In the genomic region with DNA sequence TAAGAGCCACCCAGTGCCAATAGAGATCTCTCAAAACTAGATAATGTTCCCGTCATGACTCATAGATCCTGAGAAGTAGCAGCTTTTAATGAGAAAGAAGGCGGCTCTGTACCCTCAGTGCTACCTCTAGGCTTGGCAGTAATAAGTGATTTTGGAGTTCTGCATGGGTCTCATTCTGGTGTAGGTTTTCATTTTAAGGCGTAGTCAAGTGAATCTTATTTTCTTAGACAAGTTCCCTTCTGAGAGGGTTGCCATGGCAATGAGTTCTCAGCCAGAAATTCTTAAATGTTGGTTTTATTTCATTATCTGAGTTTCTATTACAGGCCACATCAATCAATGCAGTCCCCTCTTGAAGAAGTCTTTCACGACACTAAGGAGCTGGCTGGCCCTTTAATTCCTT, we compare ENCODE assay signal across 20 mouse cellular contexts.
DNase-seq lines count a peak whose midpoint lies in the region; ATAC-seq and TF ChIP-seq lines count a peak whose summit lies in the region.
"Had no signal": no experiment of that assay in that cellular context is flagged by ENCODE, and none has a peak within 500 bp of the region (broad histone marks: within the 10 kb centered on the region; RNA-seq: fewer than 3 reads in every experiment).

No protein-coding gene starts in this region.

- no peaks in the 10 kb centered on the region for H3K4me1 ChIP-seq in hindbrain, postnatal 0 days (ENCODE audit: insufficient read depth, low read length)
- no peaks in the 10 kb centered on the region for H3K4me1 ChIP-seq in hindbrain, embryonic 14.5 days (replicated peaks; ENCODE audit: control insufficient read depth, insufficient read depth, low read length)
- H3K4me1 ChIP-seq in midbrain, postnatal 0 days (ENCODE audit: insufficient read depth, low read length) = no peaks in the 10 kb centered on the region
- no peaks in the 10 kb centered on the region for H3K4me1 ChIP-seq in midbrain, embryonic 11.5 days (ENCODE audit: control insufficient read depth, insufficient read depth, low read length)
- H3K4me1 ChIP-seq: forebrain, embryonic 15.5 days; heart, embryonic 15.5 days; hindbrain, embryonic 12.5 days; limb, embryonic 12.5 days; megakaryocyte, embryonic 14.5 days had no signal

- no peak for ATAC-seq in hindbrain, postnatal 0 days
- no peak for ATAC-seq in hindbrain, embryonic 14.5 days (ENCODE audit: low FRiP score)
- ATAC-seq in midbrain, postnatal 0 days (ENCODE audit: low FRiP score) = no peak
- no peak for ATAC-seq in midbrain, embryonic 11.5 days (ENCODE audit: low FRiP score)
- ATAC-seq: forebrain, embryonic 15.5 days; intestine, postnatal 0 days; lung, postnatal 0 days had no signal

- H3K9me3 ChIP-seq in hindbrain, postnatal 0 days (ENCODE audit: low read length) = no peaks in the 10 kb centered on the region
- no peaks in the 10 kb centered on the region for H3K9me3 ChIP-seq in hindbrain, embryonic 14.5 days (ENCODE audit: control insufficient read depth, low read length)
- no peaks in the 10 kb centered on the region for H3K9me3 ChIP-seq in midbrain, postnatal 0 days (ENCODE audit: low read length)
- no peaks in the 10 kb centered on the region for H3K9me3 ChIP-seq in midbrain, embryonic 11.5 days (ENCODE audit: control insufficient read depth, low read length)
- H3K9me3 ChIP-seq: forebrain, embryonic 15.5 days; heart, embryonic 15.5 days; hindbrain, embryonic 12.5 days; limb, embryonic 12.5 days; megakaryocyte, embryonic 14.5 days had no signal

- no peak overlapping the region for H3K4me3 ChIP-seq in hindbrain, postnatal 0 days (ENCODE audit: low read length)
- H3K4me3 ChIP-seq in hindbrain, embryonic 14.5 days (replicated peaks; ENCODE audit: low read length) = no peak overlapping the region
- H3K4me3 ChIP-seq in midbrain, postnatal 0 days (ENCODE audit: low read depth, low read length) = no peak overlapping the region
- no peak overlapping the region for H3K4me3 ChIP-seq in midbrain, embryonic 11.5 days (ENCODE audit: low read depth, low read length)
- H3K4me3 ChIP-seq: forebrain, embryonic 15.5 days; heart, embryonic 15.5 days; hindbrain, embryonic 12.5 days; limb, embryonic 12.5 days; megakaryocyte, embryonic 14.5 days; myocyte had no signal

- DNase-seq in hindbrain, postnatal 0 days (ENCODE audit: low spot score) = peak; percentile 23
- DNase-seq in hindbrain, embryonic 14.5 days (ENCODE audit: low spot score) = no peak
- DNase-seq in midbrain, postnatal 0 days (ENCODE audit: low spot score) = peak; percentile 38
- DNase-seq in midbrain, embryonic 11.5 days (ENCODE audit: low spot score, missing footprints) = no peak
- peak; percentile 16 for DNase-seq in layer of hippocampus, adult 9-10 months (ENCODE audit: low spot score)
- DNase-seq in telencephalon, adult 2 months (ENCODE audit: low read depth, low spot score) = peak; percentile 72
- DNase-seq in gastrocnemius, postnatal 25 days = no peak
- DNase-seq: adrenal gland, adult 2 months; cerebellum, adult 8-10 months; kidney, postnatal 36 days had no signal

- H3K9ac ChIP-seq in hindbrain, postnatal 0 days (replicated peaks; ENCODE audit: low read length) = no peak overlapping the region
- H3K9ac ChIP-seq in hindbrain, embryonic 14.5 days = no peak overlapping the region
- no peak overlapping the region for H3K9ac ChIP-seq in midbrain, postnatal 0 days (replicated peaks; ENCODE audit: low read length, poor library complexity, severe bottlenecking)
- no peak overlapping the region for H3K9ac ChIP-seq in midbrain, embryonic 11.5 days (ENCODE audit: low read length)
- H3K9ac ChIP-seq: forebrain, embryonic 15.5 days; heart, embryonic 15.5 days; hindbrain, embryonic 12.5 days; limb, embryonic 12.5 days; liver, embryonic 14.5 days had no signal

- H3K27me3 ChIP-seq in hindbrain, postnatal 0 days (ENCODE audit: insufficient read depth, low read length) = no peaks in the 10 kb centered on the region
- no peaks in the 10 kb centered on the region for H3K27me3 ChIP-seq in hindbrain, embryonic 14.5 days (ENCODE audit: control insufficient read depth, insufficient read depth, low read length)
- no peaks in the 10 kb centered on the region for H3K27me3 ChIP-seq in midbrain, postnatal 0 days (ENCODE audit: insufficient read depth, low read length)
- H3K27me3 ChIP-seq in midbrain, embryonic 11.5 days (ENCODE audit: control insufficient read depth, insufficient read depth, low read length) = no peaks in the 10 kb centered on the region
- H3K27me3 ChIP-seq: forebrain, embryonic 15.5 days; heart, embryonic 15.5 days; hindbrain, embryonic 12.5 days; limb, embryonic 12.5 days; megakaryocyte, embryonic 14.5 days had no signal

- no peak overlapping the region for H3K27ac ChIP-seq in hindbrain, postnatal 0 days
- H3K27ac ChIP-seq in hindbrain, embryonic 14.5 days = no peak overlapping the region
- H3K27ac ChIP-seq in midbrain, postnatal 0 days (ENCODE audit: low read depth, low read length) = no peak overlapping the region
- no peak overlapping the region for H3K27ac ChIP-seq in midbrain, embryonic 11.5 days (ENCODE audit: low read depth, low read length)
- H3K27ac ChIP-seq: forebrain, embryonic 15.5 days; heart, embryonic 15.5 days; hindbrain, embryonic 12.5 days; limb, embryonic 12.5 days; liver, embryonic 14.5 days had no signal

- no peak overlapping the region for H3K4me2 ChIP-seq in hindbrain, postnatal 0 days (ENCODE audit: low read depth, low read length)
- H3K4me2 ChIP-seq in hindbrain, embryonic 14.5 days (replicated peaks) = no peak overlapping the region
- no peak overlapping the region for H3K4me2 ChIP-seq in midbrain, postnatal 0 days (ENCODE audit: low read depth, low read length, poor library complexity, severe bottlenecking)
- H3K4me2 ChIP-seq in midbrain, embryonic 11.5 days = no peak overlapping the region
- H3K4me2 ChIP-seq: forebrain, embryonic 15.5 days; heart, embryonic 15.5 days; hindbrain, embryonic 12.5 days; limb, embryonic 12.5 days had no signal

- no peaks in the 10 kb centered on the region for H3K36me3 ChIP-seq in hindbrain, postnatal 0 days (ENCODE audit: insufficient read depth, low read length)
- H3K36me3 ChIP-seq in hindbrain, embryonic 14.5 days (replicated peaks; ENCODE audit: control insufficient read depth, insufficient read depth) = no peaks in the 10 kb centered on the region
- H3K36me3 ChIP-seq in midbrain, postnatal 0 days (ENCODE audit: insufficient read depth, low read length) = no peaks in the 10 kb centered on the region
- no peaks in the 10 kb centered on the region for H3K36me3 ChIP-seq in midbrain, embryonic 11.5 days (ENCODE audit: control insufficient read depth, insufficient read depth, low read length)
- H3K36me3 ChIP-seq: forebrain, embryonic 15.5 days; G1E; heart, embryonic 15.5 days; hindbrain, embryonic 12.5 days; limb, embryonic 12.5 days had no signal

- WGBS in hindbrain, postnatal 0 days = 47% methylated on average over 4 of the region's 4 CpGs
- WGBS in hindbrain, embryonic 14.5 days = 60% methylated on average over 4 of the region's 4 CpGs
- 55% methylated on average over 4 of the region's 4 CpGs for WGBS in midbrain, postnatal 0 days
- 73% methylated on average over 4 of the region's 4 CpGs for WGBS in midbrain, embryonic 11.5 days

- no peak for TF ChIP-seq CTCF in hindbrain, postnatal 0 days (IDR thresholded peaks at IDR 0.05; ENCODE audit: low read depth)
- no peak for TF ChIP-seq CTCF in midbrain, postnatal 0 days (IDR thresholded peaks at IDR 0.05)

Comparison
In these comparisons a context has a peak if more than half of its experiments do, and no peak if none do; other contexts are left out.
1. DNase-seq: peak in hindbrain, postnatal 0 days (single experiment), midbrain, postnatal 0 days (single experiment), layer of hippocampus, adult 9-10 months (single experiment) and telencephalon, adult 2 months (single experiment); none in hindbrain, embryonic 14.5 days (single experiment), midbrain, embryonic 11.5 days (single experiment) and gastrocnemius, postnatal 25 days (single experiment).